Mouse (Mus musculus) hindbrain, embryonic 13.5 days (tissue): ENCODE data around the gene Rbbp8nl. TPM values are rescaled to one million over a fixed set of nuclear protein-coding genes. Genes with fewer than 3 reads are reported as not detected.

Experiments
- ATAC-seq: fragments of 200-750 bp; cut with Nextera tagmentation; 2 replicates; pipeline ENCODE4 v1.8.0; 2017; ENCODE audit warnings: moderate TSS enrichment; ENCODE audit not compliant: low FRiP score
- H3K27ac ChIP-seq: fragments of 300-500 bp; sonication (generic); 2 replicates; pipeline ENCODE4 v1.5.1; 2015; ENCODE audit warnings: inconsistent platforms, mild to moderate bottlenecking, moderate library complexity
- H3K27me3 ChIP-seq: fragments of 300-500 bp; sonication (generic); 2 replicates; pipeline ENCODE4 v1.6.1; 2015; ENCODE audit warnings: mild to moderate bottlenecking, inconsistent platforms
- H3K36me3 ChIP-seq: fragments of 300-500 bp; sonication (generic); 2 replicates; pipeline ENCODE4 v1.6.1; 2015; ENCODE audit warnings: mild to moderate bottlenecking, inconsistent platforms
- H3K4me1 ChIP-seq: fragments of 300-500 bp; sonication (generic); replicated peaks from 2 replicates; pipeline ENCODE4 v1.6.1; 2015; ENCODE audit warnings: inconsistent platforms
- H3K4me2 ChIP-seq: fragments of 300-500 bp; sonication (generic); 2 replicates; pipeline ENCODE4 v1.6.1; 2015; ENCODE audit warnings: inconsistent platforms, mild to moderate bottlenecking, moderate library complexity
- H3K4me3 ChIP-seq: fragments of 300-500 bp; sonication (generic); 2 replicates; pipeline ENCODE4 v1.5.1; 2015; ENCODE audit warnings: mild to moderate bottlenecking, inconsistent platforms
- H3K9ac ChIP-seq: fragments of 300-500 bp; sonication (generic); 2 replicates; pipeline ENCODE4 v1.6.1; 2015; ENCODE audit warnings: mild to moderate bottlenecking, inconsistent platforms
- H3K9me3 ChIP-seq: fragments of 300-500 bp; sonication (generic); 2 replicates; pipeline ENCODE4 v1.6.1; 2016; ENCODE audit warnings: inconsistent platforms
- WGBS: fragments of 180-500 bp; shearing (Covaris S2); methylation state at CpG from one replicate; pipeline ENCODE4 v1.1.7; 2015; 5-methylcytosine and 5-hydroxymethylcytosine counted together
- microRNA-seq: library from miRNA; unstranded; fragments of <30 nt; microRNA quantifications from one replicate; pipeline ENCODE4, GENCODE M21; 2016
- polyA plus RNA-seq: library from polyadenylated mRNA; unstranded; fragments of >200 nt; fragmentation: Nextera tagmentation; extraction: Ambion mirVana; gene quantifications from 2 replicates; pipeline ENCODE4 v1.2.1, GENCODE M21; 2015

The Rbbp8nl gene
- polyA plus RNA-seq, 1 experiment from 2014 or later = not detected

GRCm38 (mm10) chr2:180233101-180233904 lies 56.4 kb downstream of the Rbbp8nl start:
- Histone ChIP-seq H3K27me3 (0 out of 2 replicates have a peak, but pooled peaks cover 8% of the 10 kb centered on the region), H3K9ac (no peak overlapping the region), H3K27ac (no peak overlapping the region), H3K4me3 (no peak overlapping the region), H3K36me3 (no peaks in the 10 kb centered on the region), H3K4me1 (peaks cover 13% of the 10 kb centered on the region), H3K9me3 (no peaks in the 10 kb centered on the region), H3K4me2 (no peak overlapping the region)
- whole genome bisulfite sequencing = 86% methylated on average over 7 of the region's 7 CpGs
- ATAC-seq = no peak

GRCm38 (mm10) chr2:180230482-180230881 lies 59.2 kb downstream of the Rbbp8nl start:
- Histone ChIP-seq H3K27ac (no peak overlapping the region), H3K4me2 (no peak overlapping the region), H3K9ac (0 out of 2 replicates have a peak overlapping the region, but pooled peaks have one; percentile 31), H3K27me3 (peaks cover 24% of the 10 kb centered on the region), H3K4me1 (peaks cover 38% of the 10 kb centered on the region), H3K4me3 (no peak overlapping the region), H3K36me3 (no peaks in the 10 kb centered on the region), H3K9me3 (no peaks in the 10 kb centered on the region)
- no peak for ATAC-seq
- 58% methylated on average over 4 of the region's 4 CpGs for WGBS

GRCm38 (mm10) chr2:180229129-180229528 lies 60.5 kb downstream of the Rbbp8nl start:
- H3K4me3 ChIP-seq = no peak overlapping the region
- H3K9me3 ChIP-seq = no peaks in the 10 kb centered on the region
- no peaks in the 10 kb centered on the region for H3K36me3 ChIP-seq
- peaks cover 40% of the 10 kb centered on the region for H3K4me1 ChIP-seq
- ATAC-seq = no peak
- no peak overlapping the region for H3K4me2 ChIP-seq
- H3K9ac ChIP-seq = no peak overlapping the region
- H3K27ac ChIP-seq = no peak overlapping the region
- 88% methylated on average over 3 of the region's 3 CpGs for WGBS
- peaks cover 38% of the 10 kb centered on the region for H3K27me3 ChIP-seq

GRCm38 (mm10) chr2:180228592-180228991 lies 61.1 kb downstream of the Rbbp8nl start:
- no peak overlapping the region for H3K4me2 ChIP-seq
- WGBS = 65% methylated on average over 7 of the region's 7 CpGs
- no peak for ATAC-seq
- H3K9ac ChIP-seq = no peak overlapping the region
- H3K4me1 ChIP-seq = peaks cover 40% of the 10 kb centered on the region
- H3K27ac ChIP-seq = no peak overlapping the region
- H3K36me3 ChIP-seq = no peaks in the 10 kb centered on the region
- H3K4me3 ChIP-seq = no peak overlapping the region
- H3K9me3 ChIP-seq = no peaks in the 10 kb centered on the region
- peaks cover 43% of the 10 kb centered on the region for H3K27me3 ChIP-seq

- WGBS = 50% methylated on average over 6 of the region's 6 CpGs
- Histone ChIP-seq H3K36me3 (no peaks in the 10 kb centered on the region), H3K9me3 (no peaks in the 10 kb centered on the region), H3K9ac (no peak overlapping the region), H3K27me3 (peaks cover 49% of the 10 kb centered on the region), H3K4me3 (no peak overlapping the region), H3K27ac (no peak overlapping the region), H3K4me2 (peak overlapping the region; percentile 35; the same call in 1 of the 2 replicates), H3K4me1 (peaks cover 40% of the 10 kb centered on the region)
- 0 out of 2 replicates have a peak, but pooled peaks have one; percentile 12 for ATAC-seq
Measured at GRCm38 (mm10) chr2:180228060-180228458, 61.6 kb downstream of the Rbbp8nl start.

Small RNA genes within 50 kb of the gene (microRNA-seq; reads per million reads assigned to microRNA genes)
- gene Mir3091 = 0.70 reads per million

Other genes with a start within 250 kb of the Rbbp8nl start
- gene Psma7, start 247.4 kb downstream of the Rbbp8nl start, polyA plus RNA-seq = 665 and 670 TPM in 2 replicates
- 52.7 TPM in 2 replicates for gene Ss18l1, start 247.4 kb downstream of the Rbbp8nl start, polyA plus RNA-seq
- gene Mtg2, start 219.3 kb downstream of the Rbbp8nl start, polyA plus RNA-seq = 31.9 and 35.0 TPM in 2 replicates
- 3.1 TPM in 2 replicates for gene Hrh3, start 185.4 kb downstream of the Rbbp8nl start, polyA plus RNA-seq
- 58.2 and 60.8 TPM in 2 replicates for gene Osbpl2, start 170.6 kb downstream of the Rbbp8nl start, polyA plus RNA-seq
- gene Adrm1, start 118.4 kb downstream of the Rbbp8nl start, polyA plus RNA-seq = 208 and 213 TPM in 2 replicates
- gene Lama5, start 64.0 kb downstream of the Rbbp8nl start, polyA plus RNA-seq = 1.9 and 2.1 TPM in 2 replicates
- gene Rps21, start 32.5 kb downstream of the Rbbp8nl start, polyA plus RNA-seq = 444 and 445 TPM in 2 replicates
- gene Cables2, start 16.4 kb downstream of the Rbbp8nl start, polyA plus RNA-seq = 19.8 and 20.8 TPM in 2 replicates
- gene Gata5, start 44.8 kb upstream of the Rbbp8nl start, polyA plus RNA-seq = 0.05 TPM in 1 of 2 replicates, not detected in the other
- gene Slco4a1, start 166.4 kb upstream of the Rbbp8nl start, polyA plus RNA-seq = 1.9 and 2.2 TPM in 2 replicates
- gene Ntsr1, start 210.1 kb upstream of the Rbbp8nl start, polyA plus RNA-seq = 0.82 and 1.2 TPM in 2 replicates